Mouse (Mus musculus): ENCODE measurements around the gene F930015N05Rik. TPM values are rescaled to one million over a fixed set of nuclear protein-coding genes. Genes with fewer than 3 reads are reported as not detected.

The F930015N05Rik gene
- polyA plus RNA-seq, 1 experiment from 2014 or later, result 0.49 TPM

- Histone ChIP-seq H3K9ac (ENCODE audit: low read depth, low read length) (no peak overlapping the region), H3K36me3 (ENCODE audit: control insufficient read depth, insufficient read depth, low read length) (no peaks in the 10 kb centered on the region), H3K27ac (ENCODE audit: low read depth, low read length) (no peak overlapping the region), H3K9me3 (ENCODE audit: control insufficient read depth, low read length) (no peaks in the 10 kb centered on the region), H3K27me3 (replicated peaks; ENCODE audit: control insufficient read depth, insufficient read depth, low read length) (peaks cover 7% of the 10 kb centered on the region), H3K4me1 (replicated peaks; ENCODE audit: control insufficient read depth, insufficient read depth, low read length) (no peaks in the 10 kb centered on the region), H3K4me2 (no peak overlapping the region), H3K4me3 (ENCODE audit: low read depth, low read length) (no peak overlapping the region)
- no peak for ATAC-seq (replicated peaks; ENCODE audit: low FRiP score)
- DNase-seq (ENCODE audit: low spot score), result no peak
- WGBS, result 37% methylated on average over 8 of the region's 8 CpGs
Observed at GRCm38 (mm10) chr11:64442119-64442518, 5.7 kb upstream of the F930015N05Rik start.

GRCm38 (mm10) chr11:64438909-64439308 lies 2.5 kb upstream of the F930015N05Rik start:
- Histone ChIP-seq H3K27me3 (replicated peaks; ENCODE audit: control insufficient read depth, insufficient read depth, low read length) (peaks cover 24% of the 10 kb centered on the region), H3K4me2 (no peak overlapping the region), H3K27ac (ENCODE audit: low read depth, low read length) (no peak overlapping the region), H3K4me1 (replicated peaks; ENCODE audit: control insufficient read depth, insufficient read depth, low read length) (no peaks in the 10 kb centered on the region), H3K9ac (ENCODE audit: low read depth, low read length) (no peak overlapping the region), H3K9me3 (ENCODE audit: control insufficient read depth, low read length) (no peaks in the 10 kb centered on the region), H3K4me3 (ENCODE audit: low read depth, low read length) (no peak overlapping the region), H3K36me3 (ENCODE audit: control insufficient read depth, insufficient read depth, low read length) (no peaks in the 10 kb centered on the region)
- DNase-seq (ENCODE audit: low spot score) (no peak), ATAC-seq (replicated peaks; ENCODE audit: low FRiP score) (no peak)
- 31% methylated on average over 3 of the region's 3 CpGs for WGBS

GRCm38 (mm10) chr11:64437721-64438120 lies 1.3 kb upstream of the F930015N05Rik start:
- H3K27me3 ChIP-seq (replicated peaks; ENCODE audit: control insufficient read depth, insufficient read depth, low read length), result peaks cover 24% of the 10 kb centered on the region
- peak overlapping the region; percentile 10; the same call in 1 of the 2 replicates for H3K4me3 ChIP-seq (ENCODE audit: low read depth, low read length)
- no peak overlapping the region for H3K27ac ChIP-seq (ENCODE audit: low read depth, low read length)

GRCm38 (mm10) chr11:64436791-64437298 lies 392 bp upstream of the F930015N05Rik start:
- Histone ChIP-seq H3K9me3 (ENCODE audit: control insufficient read depth, low read length) (no peaks in the 10 kb centered on the region), H3K36me3 (ENCODE audit: control insufficient read depth, insufficient read depth, low read length) (no peaks in the 10 kb centered on the region), H3K4me3 (ENCODE audit: low read depth, low read length) (peak overlapping the region; percentile 63), H3K27me3 (replicated peaks; ENCODE audit: control insufficient read depth, insufficient read depth, low read length) (peaks cover 24% of the 10 kb centered on the region), H3K27ac (ENCODE audit: low read depth, low read length) (no peak overlapping the region), H3K4me2 (peak overlapping the region; percentile 89), H3K4me1 (replicated peaks; ENCODE audit: control insufficient read depth, insufficient read depth, low read length) (no peaks in the 10 kb centered on the region), H3K9ac (ENCODE audit: low read depth, low read length) (peak overlapping the region; percentile 53; the same call in 1 of the 2 replicates)
- no peak for DNase-seq (ENCODE audit: low spot score)
- 18% methylated on average over 5 of the region's 5 CpGs for WGBS
- ATAC-seq (replicated peaks; ENCODE audit: low FRiP score), result no peak

More at GRCm38 (mm10) chr11:64437721-64438120, 1.3 kb upstream of the F930015N05Rik start:
- DNase-seq (ENCODE audit: low spot score) (no peak), ATAC-seq (replicated peaks; ENCODE audit: low FRiP score) (no peak)
- 54% methylated on average over 3 of the region's 3 CpGs for WGBS
- Histone ChIP-seq H3K9me3 (ENCODE audit: control insufficient read depth, low read length) (no peaks in the 10 kb centered on the region), H3K9ac (ENCODE audit: low read depth, low read length) (no peak overlapping the region), H3K4me1 (replicated peaks; ENCODE audit: control insufficient read depth, insufficient read depth, low read length) (no peaks in the 10 kb centered on the region), H3K36me3 (ENCODE audit: control insufficient read depth, insufficient read depth, low read length) (no peaks in the 10 kb centered on the region), H3K4me2 (peak overlapping the region; percentile 7; the same call in 1 of the 2 replicates)

GRCm38 (mm10) chr11:64435546-64436411 lies 674 bp downstream of the F930015N05Rik start:
- ATAC-seq (replicated peaks; ENCODE audit: low FRiP score), result peak; percentile 19; the same call in 1 of the 2 replicates
- Histone ChIP-seq H3K4me1 (replicated peaks; ENCODE audit: control insufficient read depth, insufficient read depth, low read length) (no peaks in the 10 kb centered on the region), H3K4me2 (peak overlapping the region; percentile 89), H3K36me3 (ENCODE audit: control insufficient read depth, insufficient read depth, low read length) (no peaks in the 10 kb centered on the region), H3K27me3 (replicated peaks; ENCODE audit: control insufficient read depth, insufficient read depth, low read length) (peaks cover 24% of the 10 kb centered on the region), H3K4me3 (ENCODE audit: low read depth, low read length) (peak overlapping the region; percentile 63), H3K9ac (ENCODE audit: low read depth, low read length) (peak overlapping the region; percentile 53), H3K9me3 (ENCODE audit: control insufficient read depth, low read length) (no peaks in the 10 kb centered on the region), H3K27ac (ENCODE audit: low read depth, low read length) (peak overlapping the region; percentile 44)
- peak; percentile 66 for DNase-seq (ENCODE audit: low spot score)
- under 1% methylated on average over 81 of the region's 81 CpGs for whole genome bisulfite sequencing

GRCm38 (mm10) chr11:64434611-64435545 lies 1.6 kb downstream of the F930015N05Rik start, which contains the start of gene Hs3st3a1:
Gene Hs3st3a1 (plus strand): TSS chr11:64435332.
- Histone ChIP-seq H3K9ac (ENCODE audit: low read depth, low read length) (peak within 1 kb of the TSS; percentile 53), H3K27me3 (replicated peaks; ENCODE audit: control insufficient read depth, insufficient read depth, low read length) (peaks cover 24% of the 10 kb centered on the region), H3K4me3 (ENCODE audit: low read depth, low read length) (peak within 1 kb of the TSS; percentile 63), H3K9me3 (ENCODE audit: control insufficient read depth, low read length) (no peaks in the 10 kb centered on the region), H3K27ac (ENCODE audit: low read depth, low read length) (peak within 1 kb of the TSS; percentile 44), H3K36me3 (ENCODE audit: control insufficient read depth, insufficient read depth, low read length) (no peaks in the 10 kb centered on the region), H3K4me2 (peak within 1 kb of the TSS; percentile 89), H3K4me1 (replicated peaks; ENCODE audit: control insufficient read depth, insufficient read depth, low read length) (no peaks in the 10 kb centered on the region)
- ATAC-seq (replicated peaks; ENCODE audit: low FRiP score) (peak; percentile 89), DNase-seq (ENCODE audit: low spot score) (peak; percentile 80)
- under 1% methylated on average over 36 of the region's 36 CpGs for WGBS

GRCm38 (mm10) chr11:64418969-64419368 lies 17.5 kb downstream of the F930015N05Rik start:
- 85% methylated on average over 1 of the region's 1 CpGs for WGBS
- ATAC-seq (replicated peaks; ENCODE audit: low FRiP score), result no peak
- Histone ChIP-seq H3K36me3 (ENCODE audit: control insufficient read depth, insufficient read depth, low read length) (no peaks in the 10 kb centered on the region), H3K27me3 (replicated peaks; ENCODE audit: control insufficient read depth, insufficient read depth, low read length) (no peaks in the 10 kb centered on the region), H3K27ac (ENCODE audit: low read depth, low read length) (no peak overlapping the region), H3K4me3 (ENCODE audit: low read depth, low read length) (no peak overlapping the region), H3K4me1 (replicated peaks; ENCODE audit: control insufficient read depth, insufficient read depth, low read length) (no peaks in the 10 kb centered on the region), H3K9ac (ENCODE audit: low read depth, low read length) (no peak overlapping the region), H3K4me2 (no peak overlapping the region), H3K9me3 (ENCODE audit: control insufficient read depth, low read length) (no peaks in the 10 kb centered on the region)
- no peak for DNase-seq (ENCODE audit: low spot score)

- Histone ChIP-seq H3K9ac (ENCODE audit: low read depth, low read length) (no peak overlapping the region), H3K36me3 (ENCODE audit: control insufficient read depth, insufficient read depth, low read length) (no peaks in the 10 kb centered on the region), H3K4me2 (no peak overlapping the region), H3K27me3 (replicated peaks; ENCODE audit: control insufficient read depth, insufficient read depth, low read length) (no peaks in the 10 kb centered on the region), H3K9me3 (ENCODE audit: control insufficient read depth, low read length) (no peaks in the 10 kb centered on the region), H3K4me3 (ENCODE audit: low read depth, low read length) (no peak overlapping the region), H3K4me1 (replicated peaks; ENCODE audit: control insufficient read depth, insufficient read depth, low read length) (no peaks in the 10 kb centered on the region), H3K27ac (ENCODE audit: low read depth, low read length) (no peak overlapping the region)
- DNase-seq (ENCODE audit: low spot score) (no peak), ATAC-seq (replicated peaks; ENCODE audit: low FRiP score) (no peak)
- 61% methylated on average over 6 of the region's 6 CpGs for WGBS
Observed at GRCm38 (mm10) chr11:64400534-64401093, 35.8 kb downstream of the F930015N05Rik start.

All from liver, embryonic 11.5 days (tissue).